Mouse (Mus musculus) heart, postnatal 0 days (tissue): Measurements from ENCODE around the gene Pip4k2a. TPM values are rescaled to one million over a fixed set of nuclear protein-coding genes. Genes with fewer than 3 reads are reported as not detected.

Experiments used
- ATAC-seq: fragments of 200-750 bp; cut with Nextera tagmentation; 2 replicates; pipeline ENCODE4 v1.8.0; 2017; ENCODE audit warnings: low read depth, moderate number of reproducible peaks, moderate library complexity; ENCODE audit not compliant: insufficient read depth
- DNase-seq: peaks from one replicate; pipeline ENCODE4 v3.0.0-alpha.2; 2016; ENCODE audit warnings: low spot score
- H3K27ac ChIP-seq: fragments of 300-500 bp; sonication (generic); 2 replicates; pipeline ENCODE4 v1.5.1; 2014; ENCODE audit warnings: low read depth, mild to moderate bottlenecking
- H3K27me3 ChIP-seq: fragments of 300-500 bp; sonication (generic); 2 replicates; pipeline ENCODE4 v1.6.1; 2014; ENCODE audit warnings: low read length, mixed read lengths; ENCODE audit not compliant: control insufficient read depth, insufficient read depth
- H3K36me3 ChIP-seq: fragments of 300-500 bp; sonication (generic); replicated peaks from 2 replicates; pipeline ENCODE4 v1.6.1; 2014; ENCODE audit warnings: low read length, mixed read lengths; ENCODE audit not compliant: control insufficient read depth, insufficient read depth
- H3K4me1 ChIP-seq: fragments of 300-500 bp; sonication (generic); 2 replicates; pipeline ENCODE4 v1.6.1; 2014; ENCODE audit warnings: antibody characterized with exemption; ENCODE audit not compliant: control insufficient read depth, insufficient read depth
- H3K4me2 ChIP-seq: fragments of 300-500 bp; sonication (generic); 2 replicates; pipeline ENCODE4 v1.6.1; 2014; ENCODE audit warnings: low read depth, mild to moderate bottlenecking, low read length, moderate library complexity
- H3K4me3 ChIP-seq: fragments of 300-500 bp; sonication (generic); 2 replicates; pipeline ENCODE4 v1.5.1; 2014; ENCODE audit warnings: low read depth, low read length
- H3K9ac ChIP-seq: fragments of 300-500 bp; sonication (generic); replicated peaks from 2 replicates; pipeline ENCODE4 v1.6.1; 2014; ENCODE audit warnings: low read depth, low read length, mixed read lengths
- H3K9me3 ChIP-seq: fragments of 300-500 bp; sonication (generic); replicated peaks from 2 replicates; pipeline ENCODE4 v1.6.1; 2016; ENCODE audit warnings: low read length; ENCODE audit not compliant: control insufficient read depth
- CTCF ChIP-seq: IDR thresholded peaks from 2 replicates; pipeline ENCODE4 v1.5.1; 2016; ENCODE audit warnings: antibody characterized with exemption, control low read depth, low read depth
- EP300 ChIP-seq: IDR thresholded peaks from 2 replicates; pipeline ENCODE4 v1.6.1; 2016; ENCODE audit warnings: antibody characterized with exemption, low read depth
- WGBS: fragments of 180-500 bp; shearing (Covaris S2); extraction: QIAGEN DNeasy Blood & Tissue Kit; methylation state at CpG from one replicate; pipeline ENCODE4 v1.1.7; 2014; 5-methylcytosine and 5-hydroxymethylcytosine counted together
- polyA plus RNA-seq: library from polyadenylated mRNA; unstranded; fragments of >200 nt; fragmentation: Nextera tagmentation; extraction: Ambion mirVana; gene quantifications from 2 replicates; pipeline ENCODE4 v1.2.1, GENCODE M21; 2015
- total RNA-seq: library from RNA; depleted of rRNA; stranded (reverse); fragments of >200 nt; gene quantifications from 2 replicates; pipeline ENCODE4 v1.2.3, GENCODE M21; 2014; ENCODE audit warnings: low replicate concordance

The Pip4k2a gene
- total and polyA plus RNA-seq, 2 experiments from 2014 or later, result 1.3 to 2.7 TPM

DNA sequence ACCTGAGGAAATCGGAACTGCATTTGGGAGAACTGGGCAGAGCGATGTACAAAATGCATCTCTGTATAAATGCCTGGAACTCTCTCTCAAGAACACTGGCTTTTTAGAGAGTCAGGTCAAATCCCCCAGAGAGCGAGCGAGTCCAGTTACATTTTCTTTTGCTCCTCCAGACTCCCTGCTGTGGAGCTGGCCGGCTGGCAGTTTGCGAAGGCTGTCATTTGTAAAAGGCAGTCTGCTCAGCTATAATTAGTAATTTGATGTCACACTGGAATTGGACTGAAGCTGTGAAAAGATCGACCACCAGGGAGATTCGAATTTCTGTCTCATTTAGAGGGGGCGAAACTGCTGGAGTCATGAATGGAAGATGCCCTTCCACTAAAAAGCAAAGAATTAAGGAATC is 137.2 kb downstream of the Pip4k2a start:
- Histone ChIP-seq H3K4me2 (peak overlapping the region; percentile 10), H3K4me1 (no peaks in the 10 kb centered on the region), H3K27me3 (no peaks in the 10 kb centered on the region), H3K36me3 (peaks cover 5% of the 10 kb centered on the region; the same call in 1 of the 2 replicates), H3K4me3 (no peak overlapping the region), H3K9me3 (no peaks in the 10 kb centered on the region), H3K9ac (no peak overlapping the region), H3K27ac (no peak overlapping the region)
- TF ChIP-seq CTCF (no peak), EP300 (no peak)
- ATAC-seq (no peak), DNase-seq (peak; percentile 19)
- 38% methylated on average over 9 of the region's 9 CpGs for WGBS

DNA sequence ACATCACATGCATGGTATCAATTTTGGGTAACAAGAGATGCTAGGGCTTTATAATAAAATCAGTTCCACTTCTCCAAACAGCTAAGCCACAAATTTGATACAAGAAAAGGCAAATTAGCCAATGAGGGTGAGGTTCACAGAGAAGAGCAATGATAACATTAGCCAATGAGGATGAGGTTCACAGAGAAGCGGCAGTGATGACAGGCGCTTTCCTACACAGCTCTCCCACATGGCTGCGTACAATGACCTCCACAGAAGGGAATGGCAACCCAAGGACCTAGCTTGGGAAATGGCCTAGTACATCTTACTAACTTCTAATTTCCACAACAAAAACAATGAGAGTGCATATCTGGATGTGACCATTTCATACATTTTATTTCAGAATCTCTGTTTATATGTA is 140.0 kb downstream of the Pip4k2a start:
- DNase-seq (no peak), ATAC-seq (no peak)
- WGBS, result 86% methylated on average over 3 of the region's 3 CpGs
- H3K36me3 ChIP-seq, result 0 out of 2 replicates have a peak, but pooled peaks cover 2% of the 10 kb centered on the region
- no peaks in the 10 kb centered on the region for H3K27me3 ChIP-seq
- H3K4me1 ChIP-seq, result no peaks in the 10 kb centered on the region
- no peak overlapping the region for H3K4me2 ChIP-seq
- no peak overlapping the region for H3K4me3 ChIP-seq
- no peak overlapping the region for H3K27ac ChIP-seq
- H3K9ac ChIP-seq, result no peak overlapping the region
- TF ChIP-seq EP300 (no peak), CTCF (no peak)
- H3K9me3 ChIP-seq, result no peaks in the 10 kb centered on the region

DNA sequence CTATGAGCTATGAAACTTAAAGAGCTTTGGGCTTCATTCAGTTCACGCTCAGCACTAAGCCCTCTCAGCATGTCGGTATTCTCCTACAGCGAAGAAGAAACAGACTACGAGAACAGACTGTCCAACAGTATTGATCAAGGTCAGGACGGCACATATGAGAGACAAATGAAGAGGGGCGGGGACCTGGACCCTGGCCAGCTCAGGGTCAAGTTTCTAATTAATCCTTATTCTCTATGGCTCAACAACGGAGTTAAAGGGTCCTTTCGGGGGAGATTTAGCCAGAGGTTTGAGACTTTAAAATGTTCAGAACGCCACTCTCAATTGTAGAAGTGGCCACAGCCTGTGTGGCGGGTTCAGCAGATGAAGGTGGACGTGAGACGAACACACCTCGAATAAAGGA is 141.5 kb downstream of the Pip4k2a start:
- H3K9me3 ChIP-seq, result no peaks in the 10 kb centered on the region
- H3K27me3 ChIP-seq, result no peaks in the 10 kb centered on the region
- no peak overlapping the region for H3K27ac ChIP-seq
- DNase-seq, result no peak
- H3K4me3 ChIP-seq, result no peak overlapping the region
- TF ChIP-seq CTCF (no peak), EP300 (no peak)
- H3K4me1 ChIP-seq, result no peaks in the 10 kb centered on the region
- H3K36me3 ChIP-seq, result no peaks in the 10 kb centered on the region
- no peak for ATAC-seq
- H3K4me2 ChIP-seq, result no peak overlapping the region
- H3K9ac ChIP-seq, result no peak overlapping the region
- 89% methylated on average over 13 of the region's 13 CpGs for WGBS

GRCm38 (mm10) chr2:18855246-18855645 is 142.7 kb downstream of the Pip4k2a start:
- DNase-seq (no peak), ATAC-seq (no peak)
- Histone ChIP-seq H3K27ac (no peak overlapping the region), H3K4me3 (no peak overlapping the region), H3K4me2 (no peak overlapping the region), H3K27me3 (no peaks in the 10 kb centered on the region), H3K9ac (no peak overlapping the region), H3K4me1 (no peaks in the 10 kb centered on the region), H3K9me3 (no peaks in the 10 kb centered on the region), H3K36me3 (no peaks in the 10 kb centered on the region)
- no peak for TF ChIP-seq EP300
- no peak for TF ChIP-seq CTCF
- 45% methylated on average over 8 of the region's 8 CpGs for WGBS

DNA sequence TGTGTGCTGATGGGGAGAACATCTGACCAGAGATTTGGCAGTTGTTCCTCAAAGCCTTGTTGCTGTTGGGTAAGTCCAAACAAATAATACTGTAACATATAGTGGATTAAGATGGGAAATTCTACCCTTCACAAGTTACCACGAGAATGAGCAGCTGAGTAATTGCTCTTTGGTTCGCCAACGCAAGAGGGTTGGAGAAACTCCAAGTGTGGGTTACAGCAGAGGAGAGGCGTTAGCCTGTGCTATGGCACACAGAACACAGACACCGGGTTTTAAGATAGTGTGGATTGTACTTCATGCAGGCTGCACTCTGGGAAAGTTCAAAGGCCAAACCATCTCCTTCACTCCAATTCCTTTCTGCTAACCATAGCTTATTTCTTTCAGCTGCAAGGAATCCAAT is 144.6 kb downstream of the Pip4k2a start:
- WGBS, result 76% methylated on average over 5 of the region's 5 CpGs
- Histone ChIP-seq H3K9me3 (no peaks in the 10 kb centered on the region), H3K4me1 (no peaks in the 10 kb centered on the region), H3K27ac (no peak overlapping the region), H3K4me2 (no peak overlapping the region), H3K4me3 (no peak overlapping the region), H3K36me3 (no peaks in the 10 kb centered on the region), H3K9ac (no peak overlapping the region), H3K27me3 (no peaks in the 10 kb centered on the region)
- TF ChIP-seq CTCF (no peak), EP300 (no peak)
- DNase-seq (no peak), ATAC-seq (no peak)

- ATAC-seq, result no peak
- Histone ChIP-seq H3K4me3 (no peak overlapping the region), H3K4me1 (no peaks in the 10 kb centered on the region), H3K36me3 (peaks cover 17% of the 10 kb centered on the region), H3K4me2 (no peak overlapping the region), H3K27ac (no peak overlapping the region), H3K9me3 (no peaks in the 10 kb centered on the region), H3K27me3 (no peaks in the 10 kb centered on the region), H3K9ac (no peak overlapping the region)
- 60% methylated on average over 8 of the region's 8 CpGs for WGBS
- DNase-seq, result no peak
- TF ChIP-seq CTCF (no peak), EP300 (no peak)
Measured at GRCm38 (mm10) chr2:18850657-18851056, 147.3 kb downstream of the Pip4k2a start.
